Mouse (Mus musculus) forebrain, embryonic 13.5 days (tissue): ENCODE results near the gene Zfp341. TPM values are rescaled to one million over a fixed set of nuclear protein-coding genes. Genes with fewer than 3 reads are reported as not detected.

Source experiments
- ATAC-seq: fragments of 200-750 bp; cut with Nextera tagmentation; 2 replicates; pipeline ENCODE4 v1.8.0; 2017
- H3K27ac ChIP-seq: fragments of 300-500 bp; sonication (generic); 2 replicates; pipeline ENCODE4 v1.5.1; 2015; ENCODE audit warnings: inconsistent platforms, mild to moderate bottlenecking, moderate library complexity
- H3K27me3 ChIP-seq: fragments of 300-500 bp; sonication (generic); 2 replicates; pipeline ENCODE4 v1.6.1; 2015; ENCODE audit warnings: mild to moderate bottlenecking, inconsistent platforms
- H3K36me3 ChIP-seq: fragments of 300-500 bp; sonication (generic); 2 replicates; pipeline ENCODE4 v1.6.1; 2015; ENCODE audit warnings: mild to moderate bottlenecking, inconsistent platforms; ENCODE audit not compliant: poor library complexity, severe bottlenecking
- H3K4me1 ChIP-seq: fragments of 300-500 bp; sonication (generic); 2 replicates; pipeline ENCODE4 v1.6.1; 2015; ENCODE audit warnings: inconsistent platforms
- H3K4me2 ChIP-seq: fragments of 300-500 bp; sonication (generic); 2 replicates; pipeline ENCODE4 v1.6.1; 2015; ENCODE audit warnings: inconsistent platforms, mild to moderate bottlenecking, moderate library complexity
- H3K4me3 ChIP-seq: fragments of 300-500 bp; sonication (generic); 2 replicates; pipeline ENCODE4 v1.5.1; 2015; ENCODE audit warnings: mild to moderate bottlenecking, inconsistent platforms
- H3K9ac ChIP-seq: fragments of 300-500 bp; sonication (generic); 2 replicates; pipeline ENCODE4 v1.6.1; 2015; ENCODE audit warnings: mild to moderate bottlenecking, inconsistent platforms
- H3K9me3 ChIP-seq: fragments of 300-500 bp; sonication (generic); replicated peaks from 2 replicates; pipeline ENCODE4 v1.6.1; 2016; ENCODE audit warnings: inconsistent platforms
- WGBS: fragments of 180-500 bp; shearing (Covaris S2); methylation state at CpG from one replicate; pipeline ENCODE4 v1.1.7; 2015; 5-methylcytosine and 5-hydroxymethylcytosine counted together
- polyA plus RNA-seq: library from polyadenylated mRNA; unstranded; fragments of >200 nt; fragmentation: Nextera tagmentation; extraction: Ambion mirVana; gene quantifications from 2 replicates; pipeline ENCODE4 v1.2.1, GENCODE M21; 2015

Zfp341 gene
- 1.5 and 2.0 TPM in 2 replicates for polyA plus RNA-seq

- ATAC-seq, result peak; percentile 95
- WGBS, result under 1% methylated on average over 66 of the region's 98 CpGs
Measured at GRCm38 (mm10) chr2:154613118-154614115, at the start of gene Zfp341, which contains the start of gene 4930519P11Rik. Gene Zfp341 (plus strand): TSS chr2:154613297. Gene 4930519P11Rik (minus strand): TSS chr2:154613437.

DNA sequence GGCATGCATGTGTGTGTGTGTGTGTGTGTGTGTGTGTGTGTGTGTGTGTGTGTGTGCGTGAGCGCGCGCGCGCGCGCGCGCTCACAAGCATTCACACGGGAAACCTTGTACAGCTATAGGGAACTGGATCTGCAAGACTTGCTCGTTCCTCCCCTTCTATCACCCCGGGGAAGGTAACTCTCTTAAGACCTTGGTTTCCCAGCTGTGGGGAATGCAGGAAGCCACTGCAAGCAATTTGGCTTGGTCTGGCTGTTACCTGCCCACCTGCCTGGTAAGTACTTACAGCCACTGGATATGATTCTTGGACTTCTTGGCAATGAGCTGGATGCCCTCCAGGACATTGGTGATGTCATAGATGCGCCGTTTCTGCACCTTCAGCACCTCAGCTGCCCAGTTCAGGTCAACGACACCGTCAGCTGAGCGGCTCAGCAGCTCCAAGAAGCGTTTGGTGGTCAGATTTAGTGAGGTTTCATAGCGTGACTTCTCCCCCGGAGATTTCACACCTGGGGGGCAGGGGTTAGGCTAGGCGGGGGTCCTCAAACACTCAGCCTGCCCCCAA, 49.4 kb upstream of the Zfp341 start:
- Histone ChIP-seq H3K4me3 (no peak overlapping the region), H3K36me3 (peaks cover 41% of the 10 kb centered on the region), H3K4me2 (no peak overlapping the region), H3K27ac (peak overlapping the region; percentile 6; the same call in 1 of the 2 replicates), H3K27me3 (no peaks in the 10 kb centered on the region), H3K4me1 (peaks cover 51% of the 10 kb centered on the region), H3K9ac (no peak overlapping the region), H3K9me3 (no peaks in the 10 kb centered on the region)
- WGBS, result 92% methylated on average over 21 of the region's 22 CpGs
- no peak for ATAC-seq

More at GRCm38 (mm10) chr2:154613118-154614115, at the start of gene Zfp341, which contains the start of gene 4930519P11Rik:
- Histone ChIP-seq H3K27me3 (peaks cover 8% of the 10 kb centered on the region; the same call in 1 of the 2 replicates), H3K9me3 (no peaks in the 10 kb centered on the region), H3K4me1 (peaks cover 23% of the 10 kb centered on the region), H3K36me3 (no peaks in the 10 kb centered on the region; the same call in 1 of the 2 replicates), H3K9ac (peak within 1 kb of the TSS; percentile 88), H3K4me2 (peak within 1 kb of the TSS; percentile 69), H3K4me3 (peak within 1 kb of the TSS; percentile 56), H3K27ac (peak within 1 kb of the TSS; percentile 98)

- H3K36me3 ChIP-seq, result peaks cover 38% of the 10 kb centered on the region
- H3K9me3 ChIP-seq, result no peaks in the 10 kb centered on the region
- H3K27me3 ChIP-seq, result no peaks in the 10 kb centered on the region
- no peak overlapping the region for H3K4me3 ChIP-seq
- ATAC-seq, result no peak
- H3K27ac ChIP-seq, result peak overlapping the region; percentile 73
- H3K4me1 ChIP-seq, result peaks cover 51% of the 10 kb centered on the region
- H3K9ac ChIP-seq, result peak overlapping the region; percentile 45
- WGBS, result 66% methylated on average over 3 of the region's 3 CpGs
- H3K4me2 ChIP-seq, result peak overlapping the region; percentile 16
Measured at GRCm38 (mm10) chr2:154565562-154565961, 47.5 kb upstream of the Zfp341 start.

DNA sequence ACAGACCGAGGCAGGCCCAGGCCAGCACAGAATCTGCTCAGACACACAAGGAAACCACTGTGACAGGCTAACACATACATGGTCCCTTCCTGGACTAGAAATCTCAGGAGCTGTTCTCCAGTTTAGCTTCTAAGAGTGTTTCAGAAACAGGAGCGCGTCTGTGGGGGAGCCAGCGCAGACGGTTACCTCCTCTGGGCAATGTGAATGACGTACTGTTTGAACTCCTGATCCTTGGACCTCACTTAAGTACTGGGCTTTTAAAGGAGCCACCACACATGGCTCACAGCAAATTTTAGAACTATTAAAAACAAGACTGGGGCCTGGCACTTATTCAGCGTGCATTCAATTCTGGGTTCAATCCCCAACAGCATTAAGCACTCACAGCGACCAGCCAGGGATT, 46.5 kb upstream of the Zfp341 start:
- no peak for ATAC-seq
- peaks cover 53% of the 10 kb centered on the region for H3K4me1 ChIP-seq
- no peak overlapping the region for H3K4me3 ChIP-seq
- peak overlapping the region; percentile 80 for H3K4me2 ChIP-seq
- H3K27ac ChIP-seq, result peak overlapping the region; percentile 73; the same call in 1 of the 2 replicates
- H3K9me3 ChIP-seq, result no peaks in the 10 kb centered on the region
- H3K36me3 ChIP-seq, result peaks cover 28% of the 10 kb centered on the region
- H3K9ac ChIP-seq, result peak overlapping the region; percentile 40; the same call in 1 of the 2 replicates
- 54% methylated on average over 8 of the region's 8 CpGs for WGBS
- no peaks in the 10 kb centered on the region for H3K27me3 ChIP-seq

- H3K4me1 ChIP-seq, result peaks cover 53% of the 10 kb centered on the region
Measured at GRCm38 (mm10) chr2:154567766-154568165, 45.3 kb upstream of the Zfp341 start.

DNA sequence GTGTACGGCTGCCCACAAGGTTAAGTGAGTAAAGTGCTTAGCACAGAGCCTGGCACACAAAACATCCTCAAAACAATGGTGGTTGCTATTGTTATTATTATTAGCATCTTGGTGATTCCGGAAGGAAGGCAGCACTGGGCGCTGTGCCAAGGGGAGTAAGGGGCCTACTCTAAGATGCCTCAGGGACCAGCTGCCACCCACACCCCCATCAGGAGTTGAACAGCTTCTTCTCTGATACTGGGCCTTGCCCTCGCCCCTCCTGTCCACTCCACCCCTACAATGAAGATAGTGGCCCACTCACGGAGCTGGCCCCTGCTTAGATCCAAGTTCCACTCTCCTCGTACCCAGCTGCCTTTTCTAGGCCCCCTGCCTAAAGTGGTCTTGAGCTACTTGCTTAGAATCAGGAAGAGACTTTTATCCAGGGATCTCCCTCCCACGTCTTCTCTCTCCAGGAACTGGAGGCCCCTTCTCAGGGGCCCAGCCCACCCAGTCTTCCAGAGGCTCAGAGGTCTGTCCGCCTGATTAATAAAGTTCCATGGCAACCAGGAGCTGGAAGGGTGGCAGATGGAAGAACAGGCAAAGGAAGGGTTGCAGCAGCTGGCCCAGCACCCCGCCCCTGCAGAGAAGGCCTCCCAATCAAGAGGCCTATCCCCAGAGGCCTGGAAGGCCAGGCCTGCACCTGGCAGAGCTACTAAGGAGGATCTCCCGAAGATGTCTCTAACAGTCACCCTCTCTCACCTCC, 44.6 kb upstream of the Zfp341 start:
- peak overlapping the region; percentile 90 for H3K27ac ChIP-seq
- H3K9ac ChIP-seq, result peak overlapping the region; percentile 79
- H3K4me2 ChIP-seq, result peak overlapping the region; percentile 80
- no peaks in the 10 kb centered on the region for H3K9me3 ChIP-seq
- 7% methylated on average over 10 of the region's 10 CpGs for WGBS
- H3K4me1 ChIP-seq, result peaks cover 53% of the 10 kb centered on the region
- H3K27me3 ChIP-seq, result no peaks in the 10 kb centered on the region
- ATAC-seq, result peak; percentile 11; the same call in 1 of the 2 replicates
- peak overlapping the region; percentile 83 for H3K4me3 ChIP-seq
- H3K36me3 ChIP-seq, result peaks cover 13% of the 10 kb centered on the region

More at GRCm38 (mm10) chr2:154567766-154568165, 45.3 kb upstream of the Zfp341 start:
- H3K9ac ChIP-seq, result peak overlapping the region; percentile 79
- peak overlapping the region; percentile 80 for H3K4me2 ChIP-seq
- H3K36me3 ChIP-seq, result peaks cover 21% of the 10 kb centered on the region
- H3K9me3 ChIP-seq, result no peaks in the 10 kb centered on the region
- WGBS, result 66% methylated on average over 2 of the region's 2 CpGs
- H3K4me3 ChIP-seq, result peak overlapping the region; percentile 83
- H3K27me3 ChIP-seq, result no peaks in the 10 kb centered on the region
- no peak for ATAC-seq
- H3K27ac ChIP-seq, result peak overlapping the region; percentile 90

- Histone ChIP-seq H3K4me1 (peaks cover 54% of the 10 kb centered on the region), H3K4me2 (peak overlapping the region; percentile 80), H3K4me3 (peak overlapping the region; percentile 83), H3K9ac (peak overlapping the region; percentile 79), H3K27ac (peak overlapping the region; percentile 90), H3K36me3 (peaks cover 6% of the 10 kb centered on the region), H3K9me3 (no peaks in the 10 kb centered on the region), H3K27me3 (no peaks in the 10 kb centered on the region)
- WGBS, result under 1% methylated on average over 58 of the region's 70 CpGs
- ATAC-seq, result peak; percentile 75
Measured at GRCm38 (mm10) chr2:154569071-154569748, 43.9 kb upstream of the Zfp341 start.

- Histone ChIP-seq H3K9me3 (no peaks in the 10 kb centered on the region), H3K4me2 (peak within 1 kb of the TSS; percentile 80), H3K4me3 (peak within 1 kb of the TSS; percentile 83), H3K36me3 (no peaks in the 10 kb centered on the region), H3K27ac (peak within 1 kb of the TSS; percentile 90), H3K4me1 (peaks cover 53% of the 10 kb centered on the region), H3K27me3 (no peaks in the 10 kb centered on the region), H3K9ac (peak within 1 kb of the TSS; percentile 79)
- ATAC-seq, result peak; percentile 98
- WGBS, result 1% methylated on average over 41 of the region's 44 CpGs
Measured at GRCm38 (mm10) chr2:154569836-154570286, 43.2 kb upstream of the Zfp341 start, which contains the start of gene E2f1. Gene E2f1 (minus strand): TSS chr2:154569892.

DNA sequence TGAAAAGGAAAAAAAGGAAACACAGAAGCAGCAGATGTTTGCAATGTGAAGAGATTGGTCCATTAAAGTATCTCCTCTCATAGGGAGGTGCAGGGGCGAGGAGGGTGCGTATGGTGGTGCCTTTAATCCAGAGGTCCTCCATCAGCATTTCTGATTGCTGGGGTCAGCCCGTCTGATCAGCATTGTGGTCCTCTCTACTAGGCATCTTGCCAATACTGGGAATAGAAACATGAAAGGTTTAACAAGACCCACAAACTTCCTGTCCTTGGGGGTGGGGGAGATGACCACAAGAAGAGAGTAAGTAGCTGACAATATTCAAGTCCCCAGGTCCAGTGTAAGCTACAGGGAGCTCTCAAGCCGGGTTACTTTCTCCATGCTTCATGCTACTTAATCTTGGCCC, 42.4 kb upstream of the Zfp341 start:
- no peak for ATAC-seq
- Histone ChIP-seq H3K27me3 (no peaks in the 10 kb centered on the region), H3K9me3 (no peaks in the 10 kb centered on the region), H3K36me3 (no peaks in the 10 kb centered on the region), H3K9ac (peak overlapping the region; percentile 62; the same call in 1 of the 2 replicates), H3K4me2 (peak overlapping the region; percentile 80), H3K27ac (no peak overlapping the region), H3K4me3 (no peak overlapping the region), H3K4me1 (peaks cover 45% of the 10 kb centered on the region)
- 67% methylated on average over 4 of the region's 4 CpGs for WGBS

GRCm38 (mm10) chr2:154571266-154571665, 41.8 kb upstream of the Zfp341 start:
- ATAC-seq, result no peak
- Histone ChIP-seq H3K9ac (no peak overlapping the region), H3K27me3 (no peaks in the 10 kb centered on the region), H3K4me2 (no peak overlapping the region), H3K36me3 (no peaks in the 10 kb centered on the region), H3K9me3 (no peaks in the 10 kb centered on the region), H3K4me3 (no peak overlapping the region), H3K4me1 (peaks cover 39% of the 10 kb centered on the region), H3K27ac (no peak overlapping the region)
- whole genome bisulfite sequencing, result 82% methylated on average over 4 of the region's 4 CpGs

GRCm38 (mm10) chr2:154571976-154572375, 41.1 kb upstream of the Zfp341 start:
- Histone ChIP-seq H3K27ac (no peak overlapping the region), H3K4me2 (no peak overlapping the region), H3K4me1 (peaks cover 38% of the 10 kb centered on the region), H3K4me3 (no peak overlapping the region), H3K9ac (no peak overlapping the region), H3K27me3 (no peaks in the 10 kb centered on the region), H3K36me3 (no peaks in the 10 kb centered on the region), H3K9me3 (no peaks in the 10 kb centered on the region)
- WGBS, result 89% methylated on average over 8 of the region's 8 CpGs
- no peak for ATAC-seq
